Mouse (Mus musculus): ENCODE data around the gene Map3k21. TPM values are rescaled to one million over a fixed set of nuclear protein-coding genes. Genes with fewer than 3 reads are reported as not detected.

Map3k21 gene
- polyA plus RNA-seq, 1 experiment from 2014 or later = 0.99 TPM

DNA sequence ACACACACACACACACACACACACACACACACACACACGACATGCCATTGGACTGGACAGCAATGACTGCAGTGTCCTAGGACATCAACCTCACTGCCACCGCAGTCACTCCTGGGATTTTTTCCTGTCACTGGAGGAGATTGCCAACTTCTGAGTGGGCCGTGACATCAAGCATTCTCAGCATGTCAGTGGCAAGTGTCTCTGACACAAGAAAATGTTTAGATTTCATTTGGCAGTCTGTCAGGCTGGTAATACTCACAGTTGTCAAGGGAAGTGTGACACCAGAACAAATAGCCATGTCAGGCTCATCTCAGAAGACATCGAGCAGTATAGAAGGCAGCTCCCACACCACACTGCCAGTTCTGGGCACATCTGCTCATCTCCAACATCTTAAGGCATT lies 29.8 kb upstream of the Map3k21 start:
- DNase-seq (ENCODE audit: low spot score) (no peak), ATAC-seq (ENCODE audit: low FRiP score) (no peak)
- H3K4me2 ChIP-seq (replicated peaks) = no peak overlapping the region
- no peak overlapping the region for H3K27ac ChIP-seq
- peaks cover 33% of the 10 kb centered on the region for H3K36me3 ChIP-seq (replicated peaks; ENCODE audit: control insufficient read depth, insufficient read depth)
- no peaks in the 10 kb centered on the region for H3K27me3 ChIP-seq (ENCODE audit: control insufficient read depth, insufficient read depth, low read length)
- no peak overlapping the region for H3K4me3 ChIP-seq (replicated peaks; ENCODE audit: low read length)
- 62% methylated on average over 3 of the region's 4 CpGs for WGBS
- no peak overlapping the region for H3K9ac ChIP-seq
- H3K4me1 ChIP-seq (replicated peaks; ENCODE audit: control insufficient read depth, insufficient read depth, low read length) = no peaks in the 10 kb centered on the region
- H3K9me3 ChIP-seq (ENCODE audit: control insufficient read depth, low read length) = no peaks in the 10 kb centered on the region

DNA sequence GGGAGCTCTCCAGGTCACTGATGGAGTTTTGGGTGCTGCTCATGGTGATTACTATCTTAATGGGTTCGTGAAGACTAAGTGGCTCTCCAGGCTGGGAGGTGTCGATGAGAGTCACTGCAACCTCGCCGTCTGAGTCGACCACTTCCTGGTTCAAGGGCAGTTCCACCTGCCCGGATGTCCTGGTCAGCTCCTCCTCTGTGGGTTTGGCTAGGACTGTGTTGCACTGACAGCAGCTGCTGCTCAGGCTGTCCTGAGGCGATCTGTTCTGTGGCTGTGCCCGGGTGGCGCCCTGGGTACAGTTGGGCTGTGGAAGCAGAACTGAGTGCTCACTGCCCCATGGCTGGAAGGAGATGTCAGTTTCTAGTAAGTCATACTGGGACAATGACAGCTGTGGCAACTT lies 22.7 kb upstream of the Map3k21 start:
- H3K36me3 ChIP-seq (replicated peaks; ENCODE audit: control insufficient read depth, insufficient read depth) = peaks cover 44% of the 10 kb centered on the region
- H3K9me3 ChIP-seq (ENCODE audit: control insufficient read depth, low read length) = no peaks in the 10 kb centered on the region
- DNase-seq (ENCODE audit: low spot score) = no peak
- no peak overlapping the region for H3K4me2 ChIP-seq (replicated peaks)
- ATAC-seq (ENCODE audit: low FRiP score) = no peak
- 96% methylated on average over 9 of the region's 9 CpGs for WGBS
- no peaks in the 10 kb centered on the region for H3K4me1 ChIP-seq (replicated peaks; ENCODE audit: control insufficient read depth, insufficient read depth, low read length)
- no peaks in the 10 kb centered on the region for H3K27me3 ChIP-seq (ENCODE audit: control insufficient read depth, insufficient read depth, low read length)
- H3K9ac ChIP-seq = no peak overlapping the region
- H3K4me3 ChIP-seq (replicated peaks; ENCODE audit: low read length) = no peak overlapping the region
- H3K27ac ChIP-seq = no peak overlapping the region

DNA sequence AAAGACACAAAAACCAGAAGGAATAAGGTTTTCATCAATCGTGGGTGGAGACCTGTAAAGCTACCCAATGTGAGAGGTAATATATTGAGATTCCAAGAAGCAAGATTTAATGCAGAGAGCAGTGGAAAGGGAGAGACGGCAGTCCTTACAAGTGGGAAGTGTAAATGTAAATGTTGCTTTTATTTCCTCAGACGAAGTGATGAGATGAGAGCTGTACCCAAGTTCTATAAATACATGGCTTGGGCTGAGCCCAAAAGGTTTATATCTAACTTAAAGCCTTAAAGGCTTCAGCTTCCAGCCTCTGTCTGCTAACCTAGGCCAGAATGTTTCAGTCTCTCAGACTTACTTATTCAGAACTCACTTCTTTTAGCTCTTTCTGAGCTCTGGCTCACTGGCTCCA lies 20.3 kb upstream of the Map3k21 start:
- whole genome bisulfite sequencing = 87% methylated on average over 3 of the region's 3 CpGs
- Histone ChIP-seq H3K4me3 (replicated peaks; ENCODE audit: low read length) (no peak overlapping the region), H3K9me3 (ENCODE audit: control insufficient read depth, low read length) (no peaks in the 10 kb centered on the region), H3K36me3 (replicated peaks; ENCODE audit: control insufficient read depth, insufficient read depth) (peaks cover 44% of the 10 kb centered on the region), H3K27me3 (ENCODE audit: control insufficient read depth, insufficient read depth, low read length) (no peaks in the 10 kb centered on the region), H3K27ac (no peak overlapping the region), H3K4me2 (replicated peaks) (no peak overlapping the region), H3K9ac (no peak overlapping the region), H3K4me1 (replicated peaks; ENCODE audit: control insufficient read depth, insufficient read depth, low read length) (no peaks in the 10 kb centered on the region)
- no peak for ATAC-seq (ENCODE audit: low FRiP score)
- no peak for DNase-seq (ENCODE audit: low spot score)

DNA sequence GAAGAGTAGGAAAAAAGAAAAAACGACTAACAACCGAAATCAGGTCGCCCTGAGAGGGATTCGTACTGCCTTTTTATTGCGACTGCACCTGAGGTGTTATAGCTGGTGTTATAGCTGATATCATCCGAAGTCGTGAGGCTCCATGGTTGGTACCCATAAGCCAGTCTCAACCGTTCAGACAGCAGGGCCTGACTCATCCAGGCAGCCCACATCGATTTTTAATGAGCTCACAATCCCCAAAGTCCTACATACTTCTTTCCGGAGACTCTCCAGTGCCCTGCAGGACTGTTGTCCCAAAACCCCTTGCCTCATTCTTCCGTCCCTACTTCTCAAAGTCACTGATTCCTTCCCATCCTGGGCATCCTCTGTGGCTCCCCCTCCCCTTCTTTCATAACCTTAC lies 12.9 kb upstream of the Map3k21 start:
- ATAC-seq (ENCODE audit: low FRiP score) (no peak), DNase-seq (ENCODE audit: low spot score) (no peak)
- H3K4me2 ChIP-seq (replicated peaks) = peak overlapping the region; percentile 79
- peak overlapping the region; percentile 87 for H3K9ac ChIP-seq
- H3K36me3 ChIP-seq (replicated peaks; ENCODE audit: control insufficient read depth, insufficient read depth) = no peaks in the 10 kb centered on the region
- peaks cover 8% of the 10 kb centered on the region; the same call in 1 of the 2 replicates for H3K27me3 ChIP-seq (ENCODE audit: control insufficient read depth, insufficient read depth, low read length)
- H3K27ac ChIP-seq = no peak overlapping the region
- 59% methylated on average over 11 of the region's 11 CpGs for whole genome bisulfite sequencing
- peaks cover 14% of the 10 kb centered on the region for H3K4me1 ChIP-seq (replicated peaks; ENCODE audit: control insufficient read depth, insufficient read depth, low read length)
- H3K9me3 ChIP-seq (ENCODE audit: control insufficient read depth, low read length) = no peaks in the 10 kb centered on the region
- H3K4me3 ChIP-seq (replicated peaks; ENCODE audit: low read length) = peak overlapping the region; percentile 75

DNA sequence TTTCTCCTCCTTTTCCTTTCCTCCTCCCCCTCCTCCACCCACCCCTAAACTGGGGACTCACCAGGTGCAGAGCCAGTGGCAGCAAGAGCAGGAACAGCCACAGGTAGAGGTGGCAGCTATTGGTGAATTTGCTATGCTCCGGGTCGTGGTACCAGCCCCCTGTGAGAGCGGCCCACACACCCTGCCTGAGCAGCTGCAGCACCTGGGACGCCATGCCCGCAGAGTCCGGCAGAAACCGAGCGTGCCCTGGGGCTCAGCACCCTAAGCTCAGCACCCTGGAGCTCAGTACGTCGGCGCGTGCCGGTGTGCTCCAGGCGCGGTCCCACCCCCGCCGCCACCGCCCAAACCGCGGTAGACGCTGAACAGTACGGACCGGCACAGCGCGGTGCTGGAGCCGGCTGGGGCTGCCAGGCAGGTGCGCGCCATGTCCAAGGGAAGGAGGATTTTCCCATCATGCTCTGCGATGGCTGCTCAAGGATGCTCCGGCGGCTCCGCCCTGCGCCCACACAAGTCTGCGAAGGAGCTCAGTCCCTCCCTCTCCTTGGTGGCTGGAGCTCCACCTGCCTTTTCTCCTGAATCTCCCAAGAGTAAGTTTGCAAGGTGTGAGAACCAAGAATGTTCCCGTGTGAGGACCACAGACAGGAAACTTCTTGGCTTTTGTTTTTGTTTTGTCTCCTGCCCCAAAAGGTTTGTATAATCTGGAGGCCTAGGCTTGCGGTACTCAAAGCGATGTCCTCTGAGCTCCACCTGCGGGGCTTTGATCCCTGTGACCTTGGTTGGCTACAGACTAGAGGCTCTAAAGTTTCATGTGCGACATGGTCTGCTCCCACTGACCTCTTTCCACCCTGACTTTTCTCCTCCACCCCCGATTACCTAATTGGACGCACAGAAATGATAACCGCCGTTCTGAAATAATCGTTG lies 12.1 kb upstream of the Map3k21 start, which contains the start of gene Pcnx2:
Pcnx2 (minus strand) TSS at position 450 of the 921 bp plus-strand sequence.
- Histone ChIP-seq H3K4me1 (replicated peaks; ENCODE audit: control insufficient read depth, insufficient read depth, low read length) (peaks cover 14% of the 10 kb centered on the region), H3K36me3 (replicated peaks; ENCODE audit: control insufficient read depth, insufficient read depth) (no peaks in the 10 kb centered on the region), H3K9ac (peak within 1 kb of the TSS; percentile 87), H3K4me3 (replicated peaks; ENCODE audit: low read length) (peak within 1 kb of the TSS; percentile 75), H3K27me3 (ENCODE audit: control insufficient read depth, insufficient read depth, low read length) (peaks cover 8% of the 10 kb centered on the region; the same call in 1 of the 2 replicates), H3K27ac (peak within 1 kb of the TSS; percentile 81), H3K9me3 (ENCODE audit: control insufficient read depth, low read length) (no peaks in the 10 kb centered on the region), H3K4me2 (replicated peaks) (peak within 1 kb of the TSS; percentile 79)
- peak; percentile 80 for DNase-seq (ENCODE audit: low spot score)
- 6% methylated on average over 44 of the region's 44 CpGs for WGBS
- ATAC-seq (ENCODE audit: low FRiP score) = peak; percentile 84

DNA sequence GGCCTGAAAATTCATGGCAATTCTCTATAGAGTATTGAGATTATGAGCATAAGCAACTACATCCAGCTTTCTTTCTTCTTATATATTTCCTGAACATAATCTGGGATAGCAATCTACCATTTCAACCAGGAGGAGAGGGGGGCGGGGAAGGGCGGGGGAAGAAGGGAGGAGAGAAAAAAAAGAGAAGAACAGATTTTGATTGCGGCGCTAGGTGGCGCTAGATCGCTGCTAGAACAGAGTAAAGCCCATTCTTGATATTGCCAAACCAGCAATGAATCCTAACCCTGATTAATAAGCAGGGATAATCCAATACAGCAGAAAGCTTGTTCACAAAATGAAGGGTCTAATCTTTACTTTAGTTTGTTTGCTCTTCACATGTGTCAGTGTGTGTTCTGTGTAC lies 11.4 kb upstream of the Map3k21 start:
- WGBS = 2% methylated on average over 6 of the region's 6 CpGs
- no peak for ATAC-seq (ENCODE audit: low FRiP score)
- Histone ChIP-seq H3K9me3 (ENCODE audit: control insufficient read depth, low read length) (no peaks in the 10 kb centered on the region), H3K36me3 (replicated peaks; ENCODE audit: control insufficient read depth, insufficient read depth) (no peaks in the 10 kb centered on the region), H3K27ac (peak overlapping the region; percentile 81), H3K4me2 (replicated peaks) (peak overlapping the region; percentile 79), H3K4me1 (replicated peaks; ENCODE audit: control insufficient read depth, insufficient read depth, low read length) (peaks cover 14% of the 10 kb centered on the region), H3K4me3 (replicated peaks; ENCODE audit: low read length) (peak overlapping the region; percentile 75), H3K27me3 (ENCODE audit: control insufficient read depth, insufficient read depth, low read length) (peaks cover 8% of the 10 kb centered on the region; the same call in 1 of the 2 replicates), H3K9ac (peak overlapping the region; percentile 87)
- peak; percentile 90 for DNase-seq (ENCODE audit: low spot score)

DNA sequence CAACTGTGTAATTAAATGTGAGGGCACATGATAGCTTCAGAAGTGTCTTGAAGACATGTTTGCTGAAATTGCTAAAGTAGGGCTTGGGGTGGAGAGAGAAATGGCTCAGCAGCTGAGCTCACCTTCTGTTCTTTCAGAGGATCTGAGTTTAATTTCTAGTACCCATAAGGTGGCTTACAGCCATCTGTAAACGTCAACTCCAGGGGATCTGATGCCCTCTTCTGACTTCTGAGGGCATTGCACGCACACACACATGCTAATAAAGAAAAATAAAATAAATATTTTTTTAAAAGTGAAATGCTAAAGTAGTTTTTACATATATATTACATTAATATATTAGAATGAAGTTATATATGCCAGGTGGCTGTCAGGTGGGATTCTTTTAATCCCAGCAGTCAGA lies 9.1 kb upstream of the Map3k21 start:
- Histone ChIP-seq H3K9me3 (ENCODE audit: control insufficient read depth, low read length) (no peaks in the 10 kb centered on the region), H3K4me2 (replicated peaks) (no peak overlapping the region), H3K27ac (no peak overlapping the region), H3K36me3 (replicated peaks; ENCODE audit: control insufficient read depth, insufficient read depth) (no peaks in the 10 kb centered on the region), H3K9ac (no peak overlapping the region), H3K4me1 (replicated peaks; ENCODE audit: control insufficient read depth, insufficient read depth, low read length) (peaks cover 14% of the 10 kb centered on the region), H3K4me3 (replicated peaks; ENCODE audit: low read length) (no peak overlapping the region), H3K27me3 (ENCODE audit: control insufficient read depth, insufficient read depth, low read length) (peaks cover 8% of the 10 kb centered on the region; the same call in 1 of the 2 replicates)
- ATAC-seq (ENCODE audit: low FRiP score) (no peak), DNase-seq (ENCODE audit: low spot score) (no peak)
- 14% methylated on average over 2 of the region's 2 CpGs for WGBS

DNA sequence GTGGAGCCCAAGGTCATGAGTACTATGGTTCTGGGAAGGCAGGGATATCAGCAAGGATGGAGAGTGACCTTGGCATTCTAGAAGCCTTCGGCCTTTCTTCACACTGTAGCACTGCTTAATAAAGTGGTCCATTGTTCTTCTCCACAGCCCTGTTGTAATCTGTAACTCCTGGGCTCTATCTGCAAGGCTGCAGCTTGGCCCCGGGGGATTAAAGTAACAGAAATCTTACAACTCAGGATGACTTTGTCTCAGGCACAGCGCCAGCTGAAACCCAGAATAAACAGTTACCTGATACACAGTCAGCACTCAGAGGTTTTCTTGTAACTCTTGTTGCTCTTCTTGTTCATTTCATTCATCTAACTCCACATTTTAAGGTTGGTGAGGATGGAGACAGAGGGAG lies 7.7 kb upstream of the Map3k21 start:
- Histone ChIP-seq H3K27ac (no peak overlapping the region), H3K9me3 (ENCODE audit: control insufficient read depth, low read length) (0 out of 2 replicates have a peak, but pooled peaks cover 4% of the 10 kb centered on the region), H3K27me3 (ENCODE audit: control insufficient read depth, insufficient read depth, low read length) (peaks cover 17% of the 10 kb centered on the region), H3K36me3 (replicated peaks; ENCODE audit: control insufficient read depth, insufficient read depth) (no peaks in the 10 kb centered on the region), H3K4me1 (replicated peaks; ENCODE audit: control insufficient read depth, insufficient read depth, low read length) (peaks cover 5% of the 10 kb centered on the region), H3K9ac (no peak overlapping the region), H3K4me2 (replicated peaks) (no peak overlapping the region), H3K4me3 (replicated peaks; ENCODE audit: low read length) (no peak overlapping the region)
- DNase-seq (ENCODE audit: low spot score) (no peak), ATAC-seq (ENCODE audit: low FRiP score) (no peak)
- 65% methylated on average over 3 of the region's 3 CpGs for WGBS

DNA sequence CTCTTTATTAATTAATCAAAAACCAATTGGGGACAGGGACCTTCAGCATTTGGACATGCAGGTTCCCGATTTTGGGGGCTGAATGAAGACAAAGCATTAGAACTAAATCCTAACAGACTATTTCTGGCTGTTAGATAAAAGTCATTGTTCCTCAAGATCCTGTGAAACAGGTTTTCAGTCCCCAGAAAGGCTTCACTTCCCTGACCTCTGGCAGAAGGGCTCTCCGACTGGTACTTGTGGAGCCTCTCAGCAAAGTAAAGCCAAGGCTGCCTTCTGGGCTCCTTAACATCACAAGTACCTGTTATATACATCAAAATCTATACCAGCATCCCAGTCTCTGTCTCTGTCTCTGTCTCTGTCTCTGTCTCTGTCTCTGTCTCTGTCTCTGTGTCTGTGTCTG lies 4.9 kb upstream of the Map3k21 start:
- 0 out of 2 replicates have a peak, but pooled peaks cover 4% of the 10 kb centered on the region for H3K9me3 ChIP-seq (ENCODE audit: control insufficient read depth, low read length)
- H3K27ac ChIP-seq = no peak overlapping the region
- no peak overlapping the region for H3K4me3 ChIP-seq (replicated peaks; ENCODE audit: low read length)
- ATAC-seq (ENCODE audit: low FRiP score) = no peak
- no peak for DNase-seq (ENCODE audit: low spot score)
- 73% methylated on average over 2 of the region's 2 CpGs for WGBS
- no peaks in the 10 kb centered on the region for H3K36me3 ChIP-seq (replicated peaks; ENCODE audit: control insufficient read depth, insufficient read depth)
- no peak overlapping the region for H3K9ac ChIP-seq
- H3K27me3 ChIP-seq (ENCODE audit: control insufficient read depth, insufficient read depth, low read length) = peaks cover 38% of the 10 kb centered on the region
- H3K4me1 ChIP-seq (replicated peaks; ENCODE audit: control insufficient read depth, insufficient read depth, low read length) = no peaks in the 10 kb centered on the region; the same call in 1 of the 2 replicates
- no peak overlapping the region for H3K4me2 ChIP-seq (replicated peaks)
